Mouse (Mus musculus) lung, postnatal 36 days (tissue): ENCODE measurements around the gene Mixl1.
A peak's percentile ranks its signal among the peaks of the same experiment; 100 is the strongest.

Experiments
- DNase-seq: peaks from one replicate; pipeline ENCODE4 v3.0.0; 2022; ENCODE audit warnings: mixed read lengths

The Mixl1 gene

GRCm38 (mm10) chr1:180696626-180697352 lies at the start of gene Mixl1:
TSS of gene Mixl1 (minus strand) at chr1:180697034.
- DNase-seq, result no peak

- no peak for DNase-seq
Observed at GRCm38 (mm10) chr1:180729231-180729630, 32.4 kb upstream of the Mixl1 start.

GRCm38 (mm10) chr1:180726183-180726582 lies 29.3 kb upstream of the Mixl1 start:
- peak; percentile 30 for DNase-seq

- peak; percentile 95 for DNase-seq
Observed at GRCm38 (mm10) chr1:180725704-180726179, 28.9 kb upstream of the Mixl1 start, which contains the start of gene Acbd3. TSS of gene Acbd3 (plus strand) at chr1:180726043.

- DNase-seq, result no peak
Observed at GRCm38 (mm10) chr1:180723701-180724238, 26.9 kb upstream of the Mixl1 start.

GRCm38 (mm10) chr1:180722608-180723007 lies 25.8 kb upstream of the Mixl1 start:
- DNase-seq, result no peak

GRCm38 (mm10) chr1:180719951-180720689 lies 23.3 kb upstream of the Mixl1 start:
- peak; percentile 94 for DNase-seq

- no peak for DNase-seq
Observed at GRCm38 (mm10) chr1:180719483-180719882, 22.6 kb upstream of the Mixl1 start.

GRCm38 (mm10) chr1:180718756-180719155 lies 21.9 kb upstream of the Mixl1 start:
- DNase-seq, result no peak

- peak; percentile 24 for DNase-seq
Observed at GRCm38 (mm10) chr1:180708935-180709776, 12.3 kb upstream of the Mixl1 start.

- no peak for DNase-seq
Observed at GRCm38 (mm10) chr1:180707813-180708212, 11.0 kb upstream of the Mixl1 start.

- no peak for DNase-seq
Observed at GRCm38 (mm10) chr1:180707368-180707767, 10.5 kb upstream of the Mixl1 start.

- DNase-seq, result peak; percentile 25
Observed at GRCm38 (mm10) chr1:180703400-180703799, 6.6 kb upstream of the Mixl1 start.

- no peak for DNase-seq
Observed at GRCm38 (mm10) chr1:180698063-180698462, 1.2 kb upstream of the Mixl1 start.

- DNase-seq, result no peak
Observed at GRCm38 (mm10) chr1:180691284-180691683, 5.5 kb downstream of the Mixl1 start.
